Mouse (Mus musculus) liver, embryonic 12.5 days (tissue): ENCODE results near the gene Ago3. TPM values are rescaled to one million over a fixed set of nuclear protein-coding genes. Genes with fewer than 3 reads are reported as not detected.
A peak's percentile ranks its signal among the peaks of the same experiment; 100 is the strongest.

ENCODE experiments used
- ATAC-seq: fragments of 200-750 bp; cut with Nextera tagmentation; 2 replicates; pipeline ENCODE4 v1.8.0; 2017; ENCODE audit warnings: moderate number of reproducible peaks, mild to moderate bottlenecking, moderate library complexity
- H3K27ac ChIP-seq: fragments of 300-500 bp; sonication (generic); 2 replicates; pipeline ENCODE4 v1.5.1; 2016; ENCODE audit warnings: mild to moderate bottlenecking
- H3K27me3 ChIP-seq: fragments of 300-500 bp; sonication (generic); replicated peaks from 2 replicates; pipeline ENCODE4 v1.6.1; 2016; ENCODE audit warnings: mild to moderate bottlenecking, moderate library complexity
- H3K36me3 ChIP-seq: fragments of 300-500 bp; sonication (generic); 2 replicates; pipeline ENCODE4 v1.6.1; 2016; ENCODE audit warnings: mild to moderate bottlenecking, moderate library complexity
- H3K4me1 ChIP-seq: fragments of 300-500 bp; sonication (generic); 2 replicates; pipeline ENCODE4 v1.6.1; 2016
- H3K4me2 ChIP-seq: fragments of 300-500 bp; sonication (generic); 2 replicates; pipeline ENCODE4 v1.6.1; 2016; ENCODE audit warnings: mild to moderate bottlenecking, moderate library complexity
- H3K4me3 ChIP-seq: fragments of 300-500 bp; sonication (generic); 2 replicates; pipeline ENCODE4 v1.5.1; 2016; ENCODE audit warnings: mild to moderate bottlenecking, moderate library complexity
- H3K9ac ChIP-seq: fragments of 300-500 bp; sonication (generic); 2 replicates; pipeline ENCODE4 v1.6.1; 2016; ENCODE audit warnings: mild to moderate bottlenecking, moderate library complexity
- H3K9me3 ChIP-seq: fragments of 300-500 bp; sonication (generic); replicated peaks from 2 replicates; pipeline ENCODE4 v1.6.1; 2016; ENCODE audit warnings: mild to moderate bottlenecking, moderate library complexity
- WGBS: fragments of 180-500 bp; shearing (Covaris S2); methylation state at CpG from one replicate; pipeline ENCODE4 v1.1.7; 2016; ENCODE audit not compliant: insufficient replicate concordance; 5-methylcytosine and 5-hydroxymethylcytosine counted together
- polyA plus RNA-seq: library from polyadenylated mRNA; unstranded; fragments of >200 nt; fragmentation: Nextera tagmentation; extraction: Ambion mirVana; gene quantifications from 2 replicates; pipeline ENCODE4 v1.2.1, GENCODE M21; 2016

The Ago3 gene
- 8.1 and 8.2 TPM in 2 replicates for polyA plus RNA-seq

- Histone ChIP-seq H3K27me3 (no peaks in the 10 kb centered on the region), H3K27ac (peak within 1 kb of the TSS; percentile 92), H3K4me3 (peak within 1 kb of the TSS; percentile 86), H3K9me3 (no peaks in the 10 kb centered on the region), H3K4me1 (peaks cover 29% of the 10 kb centered on the region), H3K4me2 (peak within 1 kb of the TSS; percentile 90), H3K36me3 (peaks cover 5% of the 10 kb centered on the region; the same call in 1 of the 2 replicates), H3K9ac (peak within 1 kb of the TSS; percentile 89)
- WGBS: under 1% methylated on average over 65 of the region's 65 CpGs
- peak; percentile 99 for ATAC-seq
These were observed at the start of gene Ago3 for GRCm38 (mm10) chr4:126429347-126430079. Gene Ago3 (minus strand): TSS chr4:126429556.

GRCm38 (mm10) chr4:126473031-126473430 is 43.7 kb upstream of the Ago3 start:
- no peak overlapping the region for H3K4me3 ChIP-seq
- no peak overlapping the region for H3K4me2 ChIP-seq
- 37% methylated on average over 5 of the region's 5 CpGs for WGBS

GRCm38 (mm10) chr4:126469334-126469733 is 40.0 kb upstream of the Ago3 start:
- 45% methylated on average over 1 of the region's 1 CpGs for WGBS
- ATAC-seq: no peak
- Histone ChIP-seq H3K27ac (no peak overlapping the region), H3K9me3 (no peaks in the 10 kb centered on the region), H3K4me2 (peak overlapping the region; percentile 95), H3K27me3 (no peaks in the 10 kb centered on the region), H3K9ac (no peak overlapping the region; the same call in 1 of the 2 replicates), H3K36me3 (no peaks in the 10 kb centered on the region), H3K4me3 (no peak overlapping the region), H3K4me1 (peaks cover 50% of the 10 kb centered on the region)

More at GRCm38 (mm10) chr4:126473031-126473430, 43.7 kb upstream of the Ago3 start:
- H3K27me3 ChIP-seq: no peaks in the 10 kb centered on the region
- no peak overlapping the region for H3K27ac ChIP-seq
- no peak for ATAC-seq
- H3K9ac ChIP-seq: no peak overlapping the region
- no peaks in the 10 kb centered on the region for H3K36me3 ChIP-seq
- H3K9me3 ChIP-seq: no peaks in the 10 kb centered on the region
- peaks cover 14% of the 10 kb centered on the region for H3K4me1 ChIP-seq

- Histone ChIP-seq H3K4me1 (peaks cover 54% of the 10 kb centered on the region), H3K36me3 (no peaks in the 10 kb centered on the region), H3K4me2 (peak overlapping the region; percentile 95), H3K9me3 (no peaks in the 10 kb centered on the region), H3K4me3 (peak overlapping the region; percentile 83), H3K9ac (peak overlapping the region; percentile 87), H3K27me3 (no peaks in the 10 kb centered on the region), H3K27ac (peak overlapping the region; percentile 84)
- ATAC-seq: no peak
- WGBS: 3% methylated on average over 8 of the region's 8 CpGs
These were observed 39.6 kb upstream of the Ago3 start for GRCm38 (mm10) chr4:126468925-126469324.

- ATAC-seq: peak; percentile 87
- no peaks in the 10 kb centered on the region for H3K9me3 ChIP-seq
- no peaks in the 10 kb centered on the region for H3K36me3 ChIP-seq
- peak within 1 kb of the TSS; percentile 87 for H3K9ac ChIP-seq
- no peaks in the 10 kb centered on the region for H3K27me3 ChIP-seq
- peak within 1 kb of the TSS; percentile 95 for H3K4me2 ChIP-seq
- peak within 1 kb of the TSS; percentile 83 for H3K4me3 ChIP-seq
- WGBS: under 1% methylated on average over 55 of the region's 55 CpGs
- H3K27ac ChIP-seq: peak within 1 kb of the TSS; percentile 84
- peaks cover 54% of the 10 kb centered on the region for H3K4me1 ChIP-seq
These were observed 39.0 kb upstream of the Ago3 start, which contains the start of gene Ago1 for GRCm38 (mm10) chr4:126468285-126468901. Gene Ago1 (minus strand): TSS chr4:126468583.

- Histone ChIP-seq H3K27me3 (no peaks in the 10 kb centered on the region), H3K9ac (peak overlapping the region; percentile 87), H3K27ac (peak overlapping the region; percentile 84), H3K4me2 (peak overlapping the region; percentile 95), H3K4me1 (peaks cover 54% of the 10 kb centered on the region), H3K36me3 (no peaks in the 10 kb centered on the region), H3K9me3 (no peaks in the 10 kb centered on the region), H3K4me3 (peak overlapping the region; percentile 83)
- ATAC-seq: peak; percentile 70
- 2% methylated on average over 23 of the region's 25 CpGs for WGBS
These were observed 38.4 kb upstream of the Ago3 start for GRCm38 (mm10) chr4:126467721-126468284.

GRCm38 (mm10) chr4:126466251-126466750 is 36.9 kb upstream of the Ago3 start:
- H3K27me3 ChIP-seq: no peaks in the 10 kb centered on the region
- no peaks in the 10 kb centered on the region for H3K36me3 ChIP-seq
- no peak for ATAC-seq
- WGBS: 40% methylated on average over 8 of the region's 8 CpGs
- H3K4me2 ChIP-seq: peak overlapping the region; percentile 32
- 0 out of 2 replicates have a peak overlapping the region, but pooled peaks have one; percentile 2 for H3K27ac ChIP-seq
- no peak overlapping the region for H3K9ac ChIP-seq
- H3K4me3 ChIP-seq: no peak overlapping the region
- H3K4me1 ChIP-seq: peaks cover 54% of the 10 kb centered on the region
- H3K9me3 ChIP-seq: no peaks in the 10 kb centered on the region

GRCm38 (mm10) chr4:126465843-126466242 is 36.5 kb upstream of the Ago3 start:
- no peak overlapping the region for H3K9ac ChIP-seq
- H3K9me3 ChIP-seq: no peaks in the 10 kb centered on the region
- ATAC-seq: no peak
- 13% methylated on average over 8 of the region's 8 CpGs for WGBS
- H3K4me2 ChIP-seq: peak overlapping the region; percentile 32
- no peak overlapping the region for H3K27ac ChIP-seq
- no peaks in the 10 kb centered on the region for H3K36me3 ChIP-seq
- no peak overlapping the region for H3K4me3 ChIP-seq
- H3K4me1 ChIP-seq: peaks cover 54% of the 10 kb centered on the region
- H3K27me3 ChIP-seq: no peaks in the 10 kb centered on the region

GRCm38 (mm10) chr4:126464892-126465235 is 35.5 kb upstream of the Ago3 start:
- no peaks in the 10 kb centered on the region for H3K27me3 ChIP-seq
- no peak overlapping the region for H3K4me2 ChIP-seq
- no peak overlapping the region for H3K4me3 ChIP-seq
- no peaks in the 10 kb centered on the region for H3K9me3 ChIP-seq
- 40% methylated on average over 2 of the region's 2 CpGs for WGBS
- H3K9ac ChIP-seq: no peak overlapping the region
- H3K36me3 ChIP-seq: peaks cover 7% of the 10 kb centered on the region
- ATAC-seq: no peak
- no peak overlapping the region for H3K27ac ChIP-seq
- H3K4me1 ChIP-seq: peaks cover 54% of the 10 kb centered on the region

GRCm38 (mm10) chr4:126464189-126464891 is 35.0 kb upstream of the Ago3 start:
- Histone ChIP-seq H3K9me3 (no peaks in the 10 kb centered on the region), H3K4me3 (no peak overlapping the region), H3K27ac (no peak overlapping the region), H3K36me3 (peaks cover 12% of the 10 kb centered on the region), H3K4me1 (peaks cover 49% of the 10 kb centered on the region), H3K9ac (no peak overlapping the region), H3K4me2 (no peak overlapping the region), H3K27me3 (no peaks in the 10 kb centered on the region)
- ATAC-seq: no peak
- WGBS: 38% methylated on average over 4 of the region's 4 CpGs

- Histone ChIP-seq H3K4me2 (no peak overlapping the region), H3K27me3 (no peaks in the 10 kb centered on the region), H3K4me1 (no peaks in the 10 kb centered on the region), H3K9me3 (no peaks in the 10 kb centered on the region), H3K36me3 (peaks cover 92% of the 10 kb centered on the region), H3K4me3 (no peak overlapping the region), H3K9ac (no peak overlapping the region), H3K27ac (no peak overlapping the region)
- ATAC-seq: no peak
- 83% methylated on average over 7 of the region's 7 CpGs for WGBS
These were observed 26.1 kb upstream of the Ago3 start for GRCm38 (mm10) chr4:126455441-126455840.
